Mouse (Mus musculus) erythroblast, embryonic 14.5 days (primary cell): ENCODE measurements around the gene Primpol.

Experiments
- GATA1 ChIP-seq: IDR thresholded peaks from 2 replicates; pipeline ENCODE4 v1.6.1; 2012; ENCODE audit warnings: low read length, inconsistent platforms, mixed read lengths
- TAL1 ChIP-seq: IDR thresholded peaks from 3 replicates; pipeline ENCODE4 v1.6.1; 2012; ENCODE audit warnings: low read length, inconsistent platforms, mixed read lengths

DNA sequence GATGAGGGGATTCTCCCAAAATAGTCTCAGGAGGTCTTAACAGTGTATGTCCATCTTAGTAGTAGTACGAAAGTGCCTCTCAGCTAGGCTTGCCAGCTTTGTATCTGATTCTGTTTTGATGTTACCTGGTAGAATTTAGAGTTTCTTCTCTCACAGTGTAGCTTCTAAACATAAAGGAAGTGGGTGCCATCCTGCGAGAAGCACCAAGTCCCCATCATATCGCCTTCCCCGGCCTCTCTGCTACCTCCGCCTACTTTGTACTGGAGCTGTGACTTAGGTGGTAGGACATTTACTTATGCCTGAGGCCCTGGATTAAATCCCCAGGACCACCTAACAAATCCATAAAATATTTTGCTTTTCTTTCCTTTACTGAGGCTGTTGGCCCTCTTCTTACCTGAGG, 9.6 kb upstream of the Primpol start:
- no peak for TF ChIP-seq GATA1
- no peak for TF ChIP-seq TAL1
